Mouse (Mus musculus) WW6 (cell line): ENCODE data around the gene Gm3854.

Experiments used
- DNase-seq: peaks from one replicate; pipeline ENCODE4 v3.0.0-alpha.2; 2013; ENCODE audit warnings: low read depth, low spot score

Gene Gm3854

GRCm38 (mm10) chr7:6386995-6387394 lies 43.4 kb downstream of the Gm3854 start:
- no peak for DNase-seq

DNA sequence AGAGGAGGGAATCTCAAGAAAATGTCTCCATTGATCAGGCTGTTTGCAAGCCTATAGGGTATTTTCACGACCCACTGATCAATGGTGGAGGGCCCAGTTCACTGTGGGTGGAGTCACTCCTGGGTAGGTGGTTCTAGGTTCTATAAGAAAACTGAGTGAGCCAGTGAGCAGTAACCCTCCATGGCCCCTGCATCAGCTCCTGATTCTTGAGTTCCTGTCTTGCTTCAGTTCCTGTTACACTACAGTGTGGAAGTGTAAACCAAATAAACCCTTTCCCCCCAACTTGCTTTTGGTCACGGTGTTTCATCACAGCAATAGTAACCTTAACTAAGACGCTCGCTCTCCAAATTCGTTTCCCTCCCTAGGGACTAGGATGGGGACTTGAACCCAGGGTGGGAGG lies 45.4 kb downstream of the Gm3854 start:
- no peak for DNase-seq

- no peak for DNase-seq
Measured at GRCm38 (mm10) chr7:6389449-6389848, 45.9 kb downstream of the Gm3854 start.

DNA sequence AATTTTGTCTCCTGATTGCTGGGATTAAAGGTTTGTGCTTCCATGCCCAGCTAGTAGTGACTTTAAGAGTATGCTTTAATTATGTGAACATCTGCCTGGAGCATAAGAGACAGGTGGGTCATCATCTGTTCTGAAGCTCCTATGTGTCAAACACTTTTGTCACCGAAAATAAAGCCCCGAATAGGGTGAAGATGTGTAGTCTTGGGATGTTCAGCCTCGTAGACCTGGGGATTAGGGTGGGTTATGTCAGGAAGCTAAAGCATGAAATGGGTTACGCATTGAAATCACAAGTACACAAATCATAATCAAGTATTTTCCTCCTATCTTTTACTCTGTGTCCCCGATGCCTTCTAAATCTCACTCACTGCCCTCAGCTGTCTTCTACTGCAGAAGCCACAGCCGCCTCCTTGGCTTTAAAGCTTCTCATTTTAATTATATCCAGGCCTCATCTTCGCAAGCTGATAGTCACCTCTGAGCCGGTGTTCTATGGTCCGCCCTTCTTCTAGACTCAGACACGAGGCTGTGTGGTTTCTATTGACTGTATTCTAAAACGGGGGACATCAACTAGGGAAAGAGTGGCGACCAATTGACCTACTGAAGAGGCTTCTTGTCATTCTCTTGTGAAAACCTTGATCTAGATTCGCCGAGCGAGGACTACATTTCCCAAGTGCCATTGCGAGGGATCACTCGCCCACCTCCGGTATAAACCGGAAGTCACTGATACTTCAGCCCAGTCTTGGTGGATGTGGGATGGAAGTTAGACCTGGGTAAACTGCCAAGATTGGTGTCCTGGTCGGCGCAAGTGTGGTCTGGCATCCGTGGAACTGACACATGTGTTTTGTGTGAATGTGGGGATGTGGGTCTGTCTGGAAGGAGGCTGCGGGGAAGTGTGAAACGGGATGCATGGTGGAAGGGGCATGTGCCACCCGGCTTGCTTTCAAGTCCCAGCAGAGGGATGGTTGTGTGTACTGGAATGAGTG lies 54.7 kb downstream of the Gm3854 start, which contains the start of gene Smim17:
TSS of gene Smim17 (plus strand) at position 720 of the 980 bp plus-strand sequence.
- no peak for DNase-seq
